Mouse (Mus musculus) limb, embryonic 14.5 days (tissue): ENCODE measurements around the gene Xcr1. TPM values are rescaled to one million over a fixed set of nuclear protein-coding genes. Genes with fewer than 3 reads are reported as not detected.

Experiments
- ATAC-seq: fragments of 200-750 bp; cut with Nextera tagmentation; 2 replicates; pipeline ENCODE4 v1.8.0; 2017; ENCODE audit warnings: low read depth, moderate number of reproducible peaks, moderate TSS enrichment; ENCODE audit not compliant: low FRiP score
- DNase-seq: peaks from one replicate; pipeline ENCODE4 v3.0.0-alpha.2; 2015; ENCODE audit warnings: low spot score
- H3K27ac ChIP-seq: fragments of 300-500 bp; sonication (generic); replicated peaks from 2 replicates; pipeline ENCODE4 v1.5.1; 2014; ENCODE audit warnings: low read depth, mild to moderate bottlenecking, low read length, moderate library complexity, mixed read lengths
- H3K27me3 ChIP-seq: fragments of 300-500 bp; sonication (generic); 2 replicates; pipeline ENCODE4 v1.6.1; 2014; ENCODE audit warnings: low read length, mixed read lengths; ENCODE audit not compliant: control insufficient read depth, insufficient read depth
- H3K36me3 ChIP-seq: fragments of 300-500 bp; sonication (generic); 2 replicates; pipeline ENCODE4 v1.6.1; 2014; ENCODE audit warnings: mild to moderate bottlenecking, low read length, moderate library complexity, mixed read lengths; ENCODE audit not compliant: control insufficient read depth, insufficient read depth
- H3K4me1 ChIP-seq: fragments of 300-500 bp; sonication (generic); 2 replicates; pipeline ENCODE4 v1.6.1; 2014; ENCODE audit warnings: antibody characterized with exemption, low read length, mixed read lengths; ENCODE audit not compliant: control insufficient read depth, insufficient read depth
- H3K4me2 ChIP-seq: fragments of 300-500 bp; sonication (generic); replicated peaks from 2 replicates; pipeline ENCODE4 v1.6.1; 2014; ENCODE audit warnings: low read depth, mild to moderate bottlenecking, low read length, moderate library complexity; ENCODE audit not compliant: severe bottlenecking
- H3K4me3 ChIP-seq: fragments of 300-500 bp; sonication (generic); replicated peaks from 2 replicates; pipeline ENCODE4 v1.5.1; 2014; ENCODE audit warnings: low read length
- H3K9ac ChIP-seq: fragments of 300-500 bp; sonication (generic); 2 replicates; pipeline ENCODE4 v1.6.1; 2014; ENCODE audit warnings: mild to moderate bottlenecking, low read depth, low read length, moderate library complexity; ENCODE audit not compliant: severe bottlenecking
- H3K9me3 ChIP-seq: fragments of 300-500 bp; sonication (generic); 2 replicates; pipeline ENCODE4 v1.6.1; 2016; ENCODE audit warnings: low read length; ENCODE audit not compliant: control insufficient read depth
- POLR2A ChIP-seq: fragments of 200-500 bp; IDR thresholded peaks from 2 replicates; pipeline ENCODE4 v1.8.0; 2012; ENCODE audit warnings: inconsistent platforms, mild to moderate bottlenecking, moderate library complexity, borderline replicate concordance; ENCODE audit not compliant: insufficient read depth, insufficient read length; ENCODE audit errors: extremely low read depth
- WGBS: fragments of 180-500 bp; shearing (Covaris S2); extraction: QIAGEN DNeasy Blood & Tissue Kit; methylation state at CpG from one replicate; pipeline ENCODE4 v1.1.7; 2014; 5-methylcytosine and 5-hydroxymethylcytosine counted together
- polyA plus RNA-seq, 2 experiments: library from polyadenylated mRNA; depleted of rRNA in 1 of 2; stranded (reverse) in 1 of 2; unstranded in 1 of 2; fragments of >200 nt; fragmentation: Nextera tagmentation in 1 of 2; extraction: Ambion mirVana in 1 of 2; gene quantifications; 2 replicates each; pipeline versions ENCODE4 v1.2.1 to v1.2.3; 2012 to 2014

The Xcr1 gene
- polyA plus RNA-seq, 2 experiments, result not detected

DNA sequence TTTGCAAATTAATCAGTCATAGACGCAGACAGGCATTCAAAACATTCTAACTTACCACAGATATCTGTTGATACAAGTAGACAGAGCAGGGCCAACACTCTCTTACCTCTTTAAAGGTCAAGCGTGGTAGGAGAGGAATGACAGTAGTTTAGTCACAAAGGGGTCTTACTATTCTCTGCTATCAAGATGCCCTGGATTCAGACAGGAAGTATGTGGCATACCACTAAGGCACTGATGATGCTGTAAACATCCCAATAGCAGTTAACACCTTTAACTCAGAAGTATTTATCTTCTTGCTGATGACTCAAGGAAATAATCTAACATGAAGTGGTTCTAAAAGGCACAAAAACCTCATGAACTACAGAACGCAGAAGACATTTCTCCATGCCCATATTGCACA is 26.0 kb downstream of the Xcr1 start:
- no peak overlapping the region for H3K4me2 ChIP-seq
- no peaks in the 10 kb centered on the region for H3K27me3 ChIP-seq
- H3K27ac ChIP-seq, result no peak overlapping the region
- DNase-seq (no peak), ATAC-seq (no peak)
- WGBS, result 85% methylated on average over 3 of the region's 3 CpGs
- no peaks in the 10 kb centered on the region for H3K9me3 ChIP-seq
- TF ChIP-seq POLR2A, result no peak
- H3K4me3 ChIP-seq, result no peak overlapping the region
- H3K9ac ChIP-seq, result no peak overlapping the region
- peaks cover 59% of the 10 kb centered on the region for H3K36me3 ChIP-seq
- H3K4me1 ChIP-seq, result no peaks in the 10 kb centered on the region

DNA sequence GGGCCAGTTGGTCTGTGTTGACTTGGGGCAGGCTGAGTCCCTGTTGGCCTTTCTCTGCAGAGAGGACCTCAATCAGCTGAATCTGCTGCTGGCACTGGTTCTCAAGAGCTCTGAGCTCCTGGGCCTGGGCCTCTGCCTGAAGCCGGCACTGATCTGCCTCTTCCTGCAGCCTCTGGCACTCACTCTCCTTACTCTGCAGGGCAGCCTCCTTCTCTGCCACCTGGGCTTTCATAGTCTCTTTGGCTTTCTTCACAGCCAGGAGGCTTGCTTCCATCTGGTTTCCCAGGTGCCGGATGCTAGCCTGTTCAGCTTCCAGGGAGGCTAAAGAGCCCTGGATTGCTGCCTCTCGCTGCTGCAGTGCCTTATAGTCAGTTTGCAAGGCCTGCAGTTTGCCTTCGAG is 32.9 kb downstream of the Xcr1 start:
- no peaks in the 10 kb centered on the region for H3K27me3 ChIP-seq
- no peak for TF ChIP-seq POLR2A

DNA sequence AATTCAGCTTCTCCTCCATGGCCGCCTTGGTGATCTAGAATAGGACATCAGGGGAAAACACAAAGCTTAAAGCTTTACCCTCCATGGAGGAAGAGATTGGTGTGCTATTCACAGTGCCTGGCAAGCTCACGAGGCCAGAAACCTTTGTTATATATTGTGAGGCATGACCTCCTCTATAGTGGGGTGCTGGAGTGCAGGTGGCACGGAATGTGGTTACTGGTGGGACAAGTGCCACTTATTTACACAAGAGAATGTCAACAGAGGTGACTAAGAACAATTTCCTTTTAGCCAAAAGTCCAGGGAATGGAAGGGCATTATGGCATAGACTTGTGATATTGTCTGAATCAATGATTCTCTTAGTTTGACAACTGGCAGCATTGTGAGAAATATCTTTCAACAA is 35.2 kb downstream of the Xcr1 start:
- WGBS, result 89% methylated on average over 3 of the region's 3 CpGs
- no peaks in the 10 kb centered on the region for H3K9me3 ChIP-seq
- H3K4me1 ChIP-seq, result no peaks in the 10 kb centered on the region
- H3K27me3 ChIP-seq, result no peaks in the 10 kb centered on the region
- no peak overlapping the region for H3K9ac ChIP-seq
- peaks cover 91% of the 10 kb centered on the region for H3K36me3 ChIP-seq
- DNase-seq (no peak), ATAC-seq (no peak)
- no peak overlapping the region for H3K4me2 ChIP-seq
- H3K27ac ChIP-seq, result no peak overlapping the region
- TF ChIP-seq POLR2A, result no peak
- H3K4me3 ChIP-seq, result no peak overlapping the region

More for the DNA sequence above, 32.9 kb downstream of the Xcr1 start:
- Histone ChIP-seq H3K4me3 (no peak overlapping the region), H3K4me1 (no peaks in the 10 kb centered on the region), H3K9ac (no peak overlapping the region), H3K4me2 (no peak overlapping the region), H3K9me3 (no peaks in the 10 kb centered on the region), H3K36me3 (peaks cover 81% of the 10 kb centered on the region), H3K27ac (no peak overlapping the region)
- DNase-seq (no peak), ATAC-seq (no peak)
- WGBS, result 88% methylated on average over 4 of the region's 4 CpGs

DNA sequence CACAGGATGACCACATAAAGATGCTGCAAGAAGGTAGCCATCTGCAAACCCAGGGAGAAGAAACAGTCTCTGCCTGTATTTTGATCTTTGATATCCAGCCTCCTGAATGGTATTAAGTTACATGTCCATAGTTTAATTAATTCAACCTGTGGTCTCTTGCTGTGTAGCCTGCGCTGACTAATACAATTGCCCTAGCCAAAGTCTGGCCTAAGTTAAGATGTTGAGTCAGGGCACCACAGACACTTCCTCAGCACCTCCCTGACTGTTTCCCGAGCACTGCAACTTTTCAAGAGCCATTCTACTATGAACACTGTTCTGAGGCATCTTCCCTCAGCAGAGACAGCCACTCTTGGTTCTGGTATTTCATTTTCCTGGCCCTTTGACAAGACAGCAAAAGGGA is 43.2 kb downstream of the Xcr1 start:
- Histone ChIP-seq H3K27ac (no peak overlapping the region), H3K4me2 (no peak overlapping the region), H3K4me1 (no peaks in the 10 kb centered on the region), H3K4me3 (no peak overlapping the region), H3K9ac (no peak overlapping the region), H3K27me3 (no peaks in the 10 kb centered on the region), H3K9me3 (no peaks in the 10 kb centered on the region), H3K36me3 (peaks cover 69% of the 10 kb centered on the region)
- DNase-seq (no peak), ATAC-seq (no peak)
- no peak for TF ChIP-seq POLR2A
- WGBS, result 45% methylated on average over 2 of the region's 2 CpGs

DNA sequence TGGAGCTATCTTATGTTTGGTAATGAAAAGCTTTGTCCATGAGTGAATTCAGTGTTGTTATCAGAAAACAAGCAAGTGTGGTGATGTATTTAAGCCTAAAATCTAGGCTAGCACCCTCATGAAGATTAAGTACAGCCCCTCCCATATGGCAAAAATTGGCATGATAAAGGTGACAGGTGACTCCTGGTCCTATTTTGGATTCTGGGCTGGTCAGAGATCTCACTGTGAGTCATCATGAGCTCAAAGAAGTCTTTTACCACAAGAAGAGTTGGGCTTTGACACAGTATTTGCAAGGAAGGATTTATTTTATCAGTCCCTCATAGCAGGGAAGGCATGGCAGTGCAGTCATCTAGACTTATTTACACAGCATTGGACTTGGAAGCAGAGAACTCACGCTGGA is 45.8 kb downstream of the Xcr1 start:
- DNase-seq, result no peak
- Histone ChIP-seq H3K4me3 (no peak overlapping the region), H3K9me3 (no peaks in the 10 kb centered on the region), H3K27ac (no peak overlapping the region), H3K4me1 (no peaks in the 10 kb centered on the region), H3K9ac (no peak overlapping the region), H3K36me3 (peaks cover 52% of the 10 kb centered on the region), H3K27me3 (no peaks in the 10 kb centered on the region), H3K4me2 (no peak overlapping the region)
- no peak for ATAC-seq
- 83% methylated on average over 1 of the region's 1 CpGs for WGBS
- TF ChIP-seq POLR2A, result no peak

DNA sequence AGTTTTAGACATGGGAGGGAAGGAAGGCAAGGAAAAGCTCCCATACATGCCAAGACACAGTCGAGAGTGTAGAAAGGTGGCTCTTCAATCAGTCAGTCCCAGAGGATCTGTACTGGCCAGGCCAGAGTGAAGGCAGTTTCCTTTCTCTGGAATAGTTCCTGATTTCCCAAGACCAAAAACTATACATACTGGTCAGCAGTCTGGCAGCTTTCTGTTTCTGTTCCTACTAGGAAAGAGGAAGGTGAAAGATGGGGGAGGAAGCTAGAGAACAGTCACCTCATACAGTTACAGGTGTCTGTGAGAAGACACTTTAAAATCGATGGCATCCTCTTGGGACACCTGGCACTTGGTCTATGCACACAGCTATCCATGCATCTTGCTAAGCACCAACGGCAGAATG is 46.4 kb downstream of the Xcr1 start:
- no peaks in the 10 kb centered on the region for H3K27me3 ChIP-seq
- no peak overlapping the region for H3K4me2 ChIP-seq
- ATAC-seq (no peak), DNase-seq (no peak)
- 84% methylated on average over 3 of the region's 3 CpGs for WGBS
- TF ChIP-seq POLR2A, result no peak
- H3K27ac ChIP-seq, result no peak overlapping the region
- H3K9me3 ChIP-seq, result no peaks in the 10 kb centered on the region
- no peak overlapping the region for H3K4me3 ChIP-seq
- H3K9ac ChIP-seq, result no peak overlapping the region
- peaks cover 52% of the 10 kb centered on the region for H3K36me3 ChIP-seq
- H3K4me1 ChIP-seq, result no peaks in the 10 kb centered on the region
